Mouse (Mus musculus) olfactory bulb, adult 2 months (tissue): ENCODE measurements around the gene Slmap.

Experiments used
- CTCF ChIP-seq: fragments of 200-500 bp; IDR thresholded peaks from 2 replicates; pipeline ENCODE4 v1.5.1; 2012; ENCODE audit warnings: low read depth, mild to moderate bottlenecking, low read length, moderate library complexity; ENCODE audit not compliant: insufficient read depth
- POLR2A ChIP-seq: fragments of 200-500 bp; IDR thresholded peaks from 2 replicates; pipeline ENCODE4 v1.6.1; 2012; ENCODE audit warnings: mild to moderate bottlenecking, low read depth, low read length, moderate library complexity; ENCODE audit not compliant: insufficient read depth

DNA sequence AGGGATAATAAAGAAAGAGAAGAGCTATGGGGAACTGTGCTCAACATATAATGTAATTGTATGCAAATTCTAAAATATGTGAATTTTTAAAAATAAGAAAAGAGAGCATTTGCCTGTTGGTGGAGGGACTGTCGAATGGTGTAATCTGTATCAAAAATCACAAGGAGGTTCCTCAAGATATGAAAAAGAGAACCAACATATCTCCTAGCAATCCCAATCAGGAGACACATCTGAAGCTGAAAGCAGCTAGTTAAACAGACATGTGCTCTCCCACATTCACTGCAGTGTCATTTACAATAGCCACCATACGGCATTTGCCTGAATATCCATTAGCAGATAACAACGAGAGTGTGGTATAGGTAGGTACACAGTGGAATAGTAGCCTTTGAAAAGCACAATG, 18.1 kb upstream of the Slmap start:
- TF ChIP-seq POLR2A (no peak), CTCF (no peak)
